Mouse (Mus musculus) megakaryocyte, embryonic 14.5 days (primary cell): ENCODE data around the gene Akr1b7. TPM values are rescaled to one million over a fixed set of nuclear protein-coding genes. Genes with fewer than 3 reads are reported as not detected.
A peak's percentile ranks its signal among the peaks of the same experiment; 100 is the strongest.
"Not testable (repeated sequence)": the region's sequence is repeated elsewhere in the genome, so short reads cannot be mapped to it uniquely, and the experiment has no call there.

Experiments used
- H3K27me3 ChIP-seq: replicated peaks from 2 replicates; pipeline ENCODE3; 2012; ENCODE audit warnings: inconsistent platforms
- H3K36me3 ChIP-seq: replicated peaks from 2 replicates; pipeline ENCODE3; 2012; ENCODE audit warnings: low read length, inconsistent platforms, mixed read lengths
- H3K4me1 ChIP-seq: 2 replicates; pipeline ENCODE4 v1.6.1; 2012; ENCODE audit warnings: inconsistent platforms
- H3K4me3 ChIP-seq: replicated peaks from 2 replicates; pipeline ENCODE3; 2012; ENCODE audit warnings: moderate library complexity, mild to moderate bottlenecking, inconsistent platforms
- H3K9me3 ChIP-seq: 2 replicates; pipeline ENCODE4 v1.6.1; 2012; ENCODE audit warnings: inconsistent platforms
- FLI1 ChIP-seq: IDR thresholded peaks from 2 replicates; pipeline ENCODE4 v1.6.1; 2012; ENCODE audit warnings: low read length, inconsistent platforms, mixed read lengths
- GATA1 ChIP-seq: IDR thresholded peaks from 3 replicates; pipeline ENCODE4 v1.6.1; 2012; ENCODE audit warnings: mixed read lengths, low read length, inconsistent platforms, borderline replicate concordance
- polyA plus RNA-seq: library from polyadenylated mRNA; stranded (reverse); fragments of >175 nt; gene quantifications from 2 replicates; pipeline ENCODE4 v1.2.3, GENCODE M21; 2012; ENCODE audit warnings: low replicate concordance; ENCODE audit not compliant: insufficient read depth

Akr1b7 gene
- not detected in 2 replicates for polyA plus RNA-seq

DNA sequence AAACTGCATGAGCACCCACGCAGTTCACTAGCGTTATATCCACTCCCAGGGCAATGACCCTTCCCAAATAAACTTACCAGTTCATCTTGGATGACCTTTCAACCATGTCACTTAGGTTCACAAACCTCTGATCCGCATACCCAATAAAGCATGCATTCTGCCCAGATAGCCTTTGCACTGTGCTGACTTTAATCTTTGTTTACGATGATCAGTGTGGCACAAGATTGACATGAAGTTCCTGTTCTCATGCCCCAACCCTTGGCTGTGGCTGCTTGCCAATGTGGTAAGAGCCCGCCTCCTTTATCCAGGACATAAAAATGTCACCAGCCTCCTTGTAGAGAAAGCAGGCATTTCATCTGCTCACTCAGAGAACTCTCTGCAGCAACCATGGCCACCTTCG, at the start of gene Akr1b7:
TSS of gene Akr1b7 (plus strand) at position 312 of the 400 bp plus-strand sequence.
- Histone ChIP-seq H3K9me3 (peaks cover 12% of the 10 kb centered on the region), H3K4me1 (peaks cover 6% of the 10 kb centered on the region; the same call in 1 of the 2 replicates), H3K27me3 (peaks cover 6% of the 10 kb centered on the region), H3K4me3 (no peak within 1 kb of the TSS), H3K36me3 (no peaks in the 10 kb centered on the region)
- TF ChIP-seq FLI1 (no peak), GATA1 (no peak)

DNA sequence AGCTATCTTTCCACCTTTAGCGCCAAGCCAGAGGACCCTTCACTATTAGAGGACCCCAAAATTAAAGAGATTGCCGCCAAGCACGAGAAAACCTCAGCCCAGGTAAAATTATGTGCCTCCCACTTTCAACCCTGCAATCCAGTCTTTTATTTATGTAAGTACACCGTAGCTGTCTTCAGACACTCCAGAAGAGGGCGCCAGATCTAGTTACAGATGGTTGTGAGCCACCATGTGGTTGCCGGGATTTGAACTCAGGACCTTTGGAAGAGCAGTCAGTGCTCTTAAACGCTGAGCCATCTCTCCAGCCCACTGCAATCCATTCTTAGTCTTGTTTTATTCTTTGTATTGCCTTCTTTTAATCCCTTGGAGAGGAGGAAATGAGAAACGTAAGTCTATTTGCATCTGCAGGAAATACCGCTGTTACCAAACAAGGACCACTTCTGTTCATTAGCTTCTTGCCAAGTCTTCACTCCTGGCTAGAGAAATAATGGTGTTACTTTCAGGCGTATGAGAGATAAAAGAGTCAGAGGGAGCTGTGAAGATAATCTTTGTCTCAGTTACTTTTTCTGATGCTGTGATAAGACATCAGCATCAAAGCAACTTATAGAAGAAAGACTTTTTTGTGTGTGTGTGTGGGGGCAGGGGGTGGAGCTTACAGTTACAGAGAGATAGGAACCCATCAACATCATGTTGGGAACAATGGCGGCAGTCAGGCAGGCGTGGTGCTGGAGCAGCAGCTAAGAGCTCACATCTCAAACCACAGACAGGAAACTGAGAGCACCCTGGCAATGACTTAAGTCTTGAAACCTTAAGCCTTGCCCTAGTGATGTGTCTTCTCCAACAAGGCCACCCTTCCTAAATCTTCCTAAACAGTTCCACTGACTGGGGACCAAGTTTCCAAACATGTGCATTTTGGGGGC, 47.7 kb upstream of the Akr1b7 start:
- no peak for TF ChIP-seq FLI1
- no peak for TF ChIP-seq GATA1
- Histone ChIP-seq H3K27me3 (peaks cover 4% of the 10 kb centered on the region), H3K36me3 (no peaks in the 10 kb centered on the region), H3K4me3 (no peak overlapping the region), H3K4me1 (peaks cover 41% of the 10 kb centered on the region), H3K9me3 (peaks cover 7% of the 10 kb centered on the region; the same call in 1 of the 2 replicates)

DNA sequence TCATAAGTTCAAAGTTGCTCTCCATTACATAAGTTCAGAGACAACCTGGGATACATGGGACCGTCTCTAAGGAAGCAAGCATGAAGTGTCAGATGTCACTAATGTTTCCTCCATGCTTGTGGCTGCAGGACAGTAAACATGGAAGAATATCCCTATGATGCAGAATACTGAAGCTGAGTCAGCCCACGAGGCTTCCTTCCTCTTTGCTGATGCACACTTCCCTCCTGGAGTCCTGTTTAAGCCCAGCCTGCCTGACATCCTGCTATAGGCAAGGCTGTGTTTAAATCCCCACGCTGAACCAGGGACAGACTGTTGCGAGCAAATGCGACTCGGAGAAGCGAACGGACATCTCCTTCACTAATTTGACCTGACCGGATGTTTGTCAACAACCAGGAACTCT, 44.1 kb upstream of the Akr1b7 start:
- H3K36me3 ChIP-seq = no peaks in the 10 kb centered on the region
- H3K4me3 ChIP-seq = peak overlapping the region; percentile 35
- TF ChIP-seq FLI1 (no peak), GATA1 (no peak)
- H3K27me3 ChIP-seq = no peaks in the 10 kb centered on the region
- peaks cover 7% of the 10 kb centered on the region; the same call in 1 of the 2 replicates for H3K9me3 ChIP-seq
- peaks cover 44% of the 10 kb centered on the region for H3K4me1 ChIP-seq

DNA sequence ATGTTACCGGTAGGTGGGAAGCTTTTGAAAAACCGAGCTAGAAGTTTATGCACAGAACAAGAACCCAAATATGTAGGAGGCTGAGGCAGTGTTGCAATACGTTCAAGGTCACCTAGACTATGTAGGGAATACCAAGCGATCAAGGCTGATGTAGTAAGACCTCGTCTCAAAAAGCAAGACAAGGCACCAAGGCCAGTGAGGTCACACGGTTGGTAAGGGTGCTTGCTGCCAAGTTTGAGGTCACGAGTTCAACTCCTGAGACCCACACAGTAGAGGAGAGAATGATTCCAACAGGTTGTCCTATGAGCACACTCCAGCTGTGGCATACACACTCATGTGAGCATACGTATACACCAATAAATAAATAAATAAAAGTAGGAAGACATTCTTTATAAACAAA, 42.1 kb upstream of the Akr1b7 start:
- H3K4me1 ChIP-seq = peaks cover 44% of the 10 kb centered on the region
- peaks cover 4% of the 10 kb centered on the region; the same call in 1 of the 2 replicates for H3K9me3 ChIP-seq
- H3K27me3 ChIP-seq = no peaks in the 10 kb centered on the region
- H3K36me3 ChIP-seq = no peaks in the 10 kb centered on the region
- H3K4me3 ChIP-seq = no peak overlapping the region
- TF ChIP-seq GATA1 = no peak
- no peak for TF ChIP-seq FLI1

DNA sequence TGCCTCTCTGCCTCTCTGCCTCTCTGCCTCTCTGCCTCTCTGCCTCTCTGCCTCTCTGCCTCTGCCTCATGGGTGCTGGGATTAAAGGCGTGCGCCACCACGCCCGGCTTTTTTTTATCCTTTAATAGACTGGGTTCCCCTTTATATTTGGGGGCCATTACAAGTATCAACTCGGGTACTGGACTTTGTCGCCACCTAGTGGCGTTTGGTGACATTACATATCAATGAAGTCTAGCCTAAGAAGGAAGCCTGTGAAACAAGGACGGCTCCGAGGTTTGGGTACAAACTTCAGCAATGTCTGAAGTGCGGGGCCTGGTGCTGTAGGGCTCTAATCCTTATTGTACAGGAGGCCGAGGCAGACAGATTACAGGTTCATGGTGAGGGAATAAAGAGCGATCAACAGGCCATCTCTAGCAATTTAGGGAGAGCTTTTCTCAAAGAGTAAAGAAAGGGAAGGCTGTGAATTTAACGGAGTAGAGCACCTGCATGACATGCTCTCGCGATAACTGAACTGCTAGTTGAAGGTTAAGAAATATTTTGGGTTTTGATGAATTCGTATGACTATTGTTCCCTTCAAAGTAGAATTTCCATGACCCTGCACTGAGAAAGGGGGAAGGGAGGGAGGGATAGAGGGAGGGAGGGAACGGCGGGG, 40.3 kb upstream of the Akr1b7 start:
- H3K4me3 ChIP-seq = peak overlapping the region; percentile 81
- H3K4me1 ChIP-seq = peaks cover 40% of the 10 kb centered on the region
- H3K9me3 ChIP-seq = no peaks in the 10 kb centered on the region
- TF ChIP-seq GATA1 (no peak), FLI1 (no peak)
- H3K36me3 ChIP-seq = no peaks in the 10 kb centered on the region
- H3K27me3 ChIP-seq = no peaks in the 10 kb centered on the region

DNA sequence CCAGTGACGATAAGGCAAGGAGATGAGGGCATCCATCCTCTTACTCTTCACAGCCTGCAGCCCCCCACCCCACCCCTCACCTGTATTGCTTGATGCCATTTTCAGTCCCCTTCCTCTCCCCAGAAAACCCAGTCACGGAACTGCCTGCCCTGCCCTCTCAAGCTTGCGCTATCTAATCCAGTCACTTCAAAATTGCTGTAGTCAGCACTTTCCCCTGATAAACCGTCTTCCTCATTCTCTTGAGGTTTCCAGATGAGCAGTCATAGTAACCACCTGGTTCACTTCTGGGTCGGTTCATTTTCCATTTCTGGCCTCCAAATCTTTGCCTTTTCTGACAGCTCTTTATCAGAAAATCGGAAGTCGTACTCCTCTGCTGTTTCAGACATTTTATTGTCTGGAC, 38.3 kb upstream of the Akr1b7 start:
- no peak overlapping the region for H3K4me3 ChIP-seq
- H3K4me1 ChIP-seq = peaks cover 23% of the 10 kb centered on the region
- TF ChIP-seq GATA1 (no peak), FLI1 (no peak)
- no peaks in the 10 kb centered on the region for H3K9me3 ChIP-seq
- H3K36me3 ChIP-seq = no peaks in the 10 kb centered on the region
- H3K27me3 ChIP-seq = no peaks in the 10 kb centered on the region

DNA sequence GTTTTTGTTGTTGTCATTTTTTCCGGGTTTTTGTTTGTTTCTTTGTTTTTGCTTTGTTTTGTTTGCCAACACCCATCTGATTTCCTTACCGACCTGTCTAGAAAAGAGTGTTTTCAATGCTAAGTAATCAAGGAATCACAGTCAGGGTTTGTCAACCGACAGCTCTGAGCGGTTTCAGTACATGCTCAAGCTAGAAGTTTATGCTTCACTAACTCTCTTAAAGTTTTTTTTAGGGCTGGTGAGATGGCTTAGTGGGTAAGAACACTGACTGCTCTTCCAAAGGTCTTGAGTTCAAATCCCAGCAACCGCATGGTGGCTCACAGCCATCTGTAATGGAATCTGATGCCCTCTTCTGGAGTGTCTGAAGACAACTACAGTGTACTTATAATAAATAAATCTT, 36.2 kb upstream of the Akr1b7 start:
- peaks cover 14% of the 10 kb centered on the region for H3K4me1 ChIP-seq
- not testable (repeated sequence) for H3K4me3 ChIP-seq, H3K27me3 ChIP-seq, H3K9me3 ChIP-seq, H3K36me3 ChIP-seq

DNA sequence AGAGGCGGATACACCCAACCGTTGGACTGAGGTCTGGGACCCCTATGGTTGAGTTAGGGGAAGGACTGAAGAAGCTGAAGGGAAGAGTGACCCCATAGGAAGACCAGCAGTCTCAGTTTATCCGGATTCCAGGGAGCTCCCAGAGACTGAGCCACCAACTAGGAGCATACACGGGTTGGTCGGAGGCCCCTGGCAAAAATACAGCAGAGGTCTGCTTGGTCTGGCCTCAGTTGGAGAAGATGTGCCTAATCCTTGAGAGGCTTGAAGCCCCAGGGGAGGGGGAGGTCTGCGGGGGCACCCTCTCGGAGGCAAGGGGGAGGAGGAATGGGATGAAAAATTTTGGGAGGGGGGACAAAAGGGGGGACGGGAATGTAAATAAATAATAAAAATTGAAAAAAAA, 28.7 kb upstream of the Akr1b7 start:
- Histone ChIP-seq H3K36me3 (peaks cover 17% of the 10 kb centered on the region), H3K27me3 (no peaks in the 10 kb centered on the region), H3K9me3 (peaks cover 7% of the 10 kb centered on the region; the same call in 1 of the 2 replicates), H3K4me3 (no peak overlapping the region), H3K4me1 (peaks cover 20% of the 10 kb centered on the region; the same call in 1 of the 2 replicates)
- TF ChIP-seq FLI1 (no peak), GATA1 (no peak)

DNA sequence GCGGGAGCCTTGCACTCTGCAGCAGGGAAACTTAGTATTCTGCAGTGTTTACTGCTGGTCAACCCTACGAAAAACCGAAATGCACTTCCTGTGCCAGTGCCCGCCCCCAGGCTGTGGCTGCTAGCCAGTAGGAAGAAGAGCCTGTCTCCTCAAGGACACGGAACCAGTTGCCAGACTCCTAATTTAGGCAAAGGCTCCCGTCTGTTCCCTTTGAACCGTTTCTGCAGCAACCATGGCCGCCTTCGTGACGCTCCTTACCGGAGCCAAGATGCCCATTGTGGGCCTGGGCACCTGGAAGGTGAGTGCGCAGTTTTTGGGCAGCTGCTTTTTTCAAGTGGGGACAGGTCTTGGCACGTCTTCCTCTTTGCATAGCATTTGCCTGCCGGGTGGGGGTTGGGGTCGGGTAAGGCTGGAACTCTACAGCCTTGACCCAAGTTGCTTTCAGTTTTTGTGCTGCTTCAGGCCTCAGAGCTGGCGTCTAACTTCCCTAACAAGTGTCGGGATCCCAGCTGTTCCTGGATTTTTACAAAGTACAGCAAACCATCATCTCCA, 27.9 kb upstream of the Akr1b7 start, which contains the start of gene Akr1b10:
TSS of gene Akr1b10 (plus strand) at position 109 of the 552 bp plus-strand sequence.
- Histone ChIP-seq H3K4me1 (peaks cover 20% of the 10 kb centered on the region; the same call in 1 of the 2 replicates), H3K36me3 (peaks cover 24% of the 10 kb centered on the region), H3K27me3 (no peaks in the 10 kb centered on the region), H3K9me3 (peaks cover 7% of the 10 kb centered on the region; the same call in 1 of the 2 replicates), H3K4me3 (peak within 1 kb of the TSS; percentile 92)
- TF ChIP-seq GATA1 = no peak
- no peak for TF ChIP-seq FLI1
